Mouse (Mus musculus) lung, embryonic 14.5 days (tissue): ENCODE measurements around the gene Astn2. TPM values are rescaled to one million over a fixed set of nuclear protein-coding genes. Genes with fewer than 3 reads are reported as not detected.

Experiments used
- ATAC-seq: fragments of 200-750 bp; cut with Nextera tagmentation; 2 replicates; pipeline ENCODE4 v1.8.0; 2017; ENCODE audit warnings: mild to moderate bottlenecking, moderate TSS enrichment, moderate library complexity; ENCODE audit not compliant: insufficient read depth
- DNase-seq: peaks from one replicate; pipeline ENCODE4 v3.0.0-alpha.2; 2015
- H3K27ac ChIP-seq: fragments of 300-500 bp; sonication (generic); 2 replicates; pipeline ENCODE4 v1.5.1; 2014; ENCODE audit warnings: low read depth, mild to moderate bottlenecking, moderate library complexity
- H3K27me3 ChIP-seq: fragments of 300-500 bp; sonication (generic); 2 replicates; pipeline ENCODE4 v1.6.1; 2014; ENCODE audit warnings: low read length, control low read depth; ENCODE audit not compliant: insufficient read depth
- H3K36me3 ChIP-seq: fragments of 300-500 bp; sonication (generic); 2 replicates; pipeline ENCODE4 v1.6.1; 2014; ENCODE audit warnings: control low read depth; ENCODE audit not compliant: insufficient read depth
- H3K4me1 ChIP-seq: fragments of 300-500 bp; sonication (generic); 2 replicates; pipeline ENCODE4 v1.6.1; 2014; ENCODE audit warnings: antibody characterized with exemption, control low read depth; ENCODE audit not compliant: insufficient read depth
- H3K4me2 ChIP-seq: fragments of 300-500 bp; sonication (generic); 2 replicates; pipeline ENCODE4 v1.6.1; 2014; ENCODE audit warnings: mild to moderate bottlenecking
- H3K4me3 ChIP-seq: fragments of 300-500 bp; sonication (generic); 2 replicates; pipeline ENCODE4 v1.5.1; 2014; ENCODE audit warnings: low read depth, low read length
- H3K9ac ChIP-seq: fragments of 300-500 bp; sonication (generic); 2 replicates; pipeline ENCODE4 v1.6.1; 2014
- H3K9me3 ChIP-seq: fragments of 300-500 bp; sonication (generic); 2 replicates; pipeline ENCODE4 v1.6.1; 2016; ENCODE audit warnings: low read depth, low read length, control low read depth
- CTCF ChIP-seq: IDR thresholded peaks from 2 replicates; pipeline ENCODE4 v1.5.1; 2016; ENCODE audit warnings: antibody characterized with exemption, low read depth
- WGBS: fragments of 180-500 bp; shearing (Covaris S2); extraction: QIAGEN DNeasy Blood & Tissue Kit; methylation state at CpG from one replicate; pipeline ENCODE4 v1.1.7; 2014; 5-methylcytosine and 5-hydroxymethylcytosine counted together
- polyA plus RNA-seq: library from polyadenylated mRNA; unstranded; fragments of >200 nt; fragmentation: Nextera tagmentation; extraction: Ambion mirVana; gene quantifications from 2 replicates; pipeline ENCODE4 v1.2.1, GENCODE M21; 2014

Gene Astn2
- polyA plus RNA-seq, 1 experiment from 2014 or later: 1.1 TPM

DNA sequence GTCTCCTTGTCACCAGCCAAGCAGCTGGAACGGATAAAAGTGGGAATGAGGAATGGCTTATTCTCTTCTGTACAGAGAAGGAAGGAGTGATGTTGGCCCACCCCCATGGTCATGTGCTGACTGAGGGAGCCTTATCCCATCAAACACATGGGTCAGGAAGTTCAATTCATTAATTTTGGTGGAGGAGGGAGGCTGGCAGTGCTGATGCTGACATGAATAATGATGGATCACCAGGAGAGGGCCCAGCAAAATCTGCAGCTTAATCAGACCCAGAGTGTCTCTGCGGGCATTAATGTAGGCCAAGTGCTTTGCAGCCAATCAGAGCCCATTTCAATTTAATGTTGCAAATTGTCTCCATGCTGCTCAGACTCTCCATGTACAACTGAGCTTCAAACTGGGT lies 172.1 kb downstream of the Astn2 start:
- H3K36me3 ChIP-seq: no peaks in the 10 kb centered on the region
- H3K4me3 ChIP-seq: no peak overlapping the region
- H3K4me2 ChIP-seq: no peak overlapping the region
- no peaks in the 10 kb centered on the region for H3K27me3 ChIP-seq
- H3K9ac ChIP-seq: no peak overlapping the region
- DNase-seq (no peak), ATAC-seq (no peak)
- H3K9me3 ChIP-seq: no peaks in the 10 kb centered on the region
- no peak overlapping the region for H3K27ac ChIP-seq
- WGBS: 42% methylated on average over 2 of the region's 2 CpGs
- no peaks in the 10 kb centered on the region for H3K4me1 ChIP-seq
- no peak for TF ChIP-seq CTCF

DNA sequence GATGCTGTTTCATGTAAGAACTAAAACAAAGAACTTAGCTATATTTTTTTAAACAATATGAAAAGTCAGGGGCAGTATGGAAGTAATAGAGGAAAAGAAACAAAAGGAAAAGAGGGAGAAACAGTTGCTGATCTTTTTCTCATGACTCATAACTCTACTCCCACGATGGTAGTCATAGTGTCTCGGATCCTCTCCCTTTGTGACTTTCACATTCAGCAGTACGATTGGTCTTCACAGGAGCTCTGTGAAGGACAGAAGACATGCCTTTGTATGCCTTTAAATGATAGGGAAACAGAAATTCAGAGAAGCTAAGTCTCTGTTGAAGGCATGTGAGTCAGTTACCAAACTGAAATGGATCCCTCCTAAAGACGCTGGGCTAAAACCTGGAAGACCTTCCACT lies 173.7 kb downstream of the Astn2 start:
- no peak for TF ChIP-seq CTCF
- 81% methylated on average over 4 of the region's 4 CpGs for WGBS
- Histone ChIP-seq H3K9ac (no peak overlapping the region), H3K36me3 (no peaks in the 10 kb centered on the region), H3K27me3 (no peaks in the 10 kb centered on the region), H3K27ac (no peak overlapping the region), H3K4me1 (no peaks in the 10 kb centered on the region), H3K4me3 (no peak overlapping the region), H3K4me2 (no peak overlapping the region), H3K9me3 (no peaks in the 10 kb centered on the region)
- DNase-seq (no peak), ATAC-seq (no peak)

GRCm38 (mm10) chr4:66222602-66223317 lies 181.7 kb downstream of the Astn2 start:
- no peaks in the 10 kb centered on the region for H3K9me3 ChIP-seq
- no peaks in the 10 kb centered on the region for H3K4me1 ChIP-seq
- H3K27ac ChIP-seq: no peak overlapping the region
- ATAC-seq (no peak), DNase-seq (no peak)
- WGBS: 81% methylated on average over 9 of the region's 9 CpGs
- H3K4me3 ChIP-seq: no peak overlapping the region
- no peak overlapping the region for H3K4me2 ChIP-seq
- TF ChIP-seq CTCF: no peak
- H3K36me3 ChIP-seq: no peaks in the 10 kb centered on the region
- H3K27me3 ChIP-seq: no peaks in the 10 kb centered on the region
- no peak overlapping the region for H3K9ac ChIP-seq

GRCm38 (mm10) chr4:66215170-66215618 lies 189.2 kb downstream of the Astn2 start:
- Histone ChIP-seq H3K4me1 (no peaks in the 10 kb centered on the region), H3K36me3 (no peaks in the 10 kb centered on the region)
- no peak for TF ChIP-seq CTCF

GRCm38 (mm10) chr4:66189636-66190035 lies 214.8 kb downstream of the Astn2 start:
- no peak for TF ChIP-seq CTCF
- WGBS: 91% methylated on average over 8 of the region's 8 CpGs
- Histone ChIP-seq H3K9me3 (no peaks in the 10 kb centered on the region), H3K36me3 (no peaks in the 10 kb centered on the region), H3K9ac (no peak overlapping the region), H3K27me3 (no peaks in the 10 kb centered on the region), H3K4me2 (no peak overlapping the region), H3K27ac (no peak overlapping the region), H3K4me3 (no peak overlapping the region), H3K4me1 (no peaks in the 10 kb centered on the region)
- ATAC-seq (no peak), DNase-seq (no peak)

More at GRCm38 (mm10) chr4:66215170-66215618, 189.2 kb downstream of the Astn2 start:
- ATAC-seq: no peak
- Histone ChIP-seq H3K9ac (no peak overlapping the region), H3K27ac (no peak overlapping the region), H3K27me3 (no peaks in the 10 kb centered on the region), H3K4me2 (no peak overlapping the region), H3K9me3 (no peaks in the 10 kb centered on the region), H3K4me3 (no peak overlapping the region)
- DNase-seq: peak; percentile 3
- 66% methylated on average over 9 of the region's 9 CpGs for WGBS

DNA sequence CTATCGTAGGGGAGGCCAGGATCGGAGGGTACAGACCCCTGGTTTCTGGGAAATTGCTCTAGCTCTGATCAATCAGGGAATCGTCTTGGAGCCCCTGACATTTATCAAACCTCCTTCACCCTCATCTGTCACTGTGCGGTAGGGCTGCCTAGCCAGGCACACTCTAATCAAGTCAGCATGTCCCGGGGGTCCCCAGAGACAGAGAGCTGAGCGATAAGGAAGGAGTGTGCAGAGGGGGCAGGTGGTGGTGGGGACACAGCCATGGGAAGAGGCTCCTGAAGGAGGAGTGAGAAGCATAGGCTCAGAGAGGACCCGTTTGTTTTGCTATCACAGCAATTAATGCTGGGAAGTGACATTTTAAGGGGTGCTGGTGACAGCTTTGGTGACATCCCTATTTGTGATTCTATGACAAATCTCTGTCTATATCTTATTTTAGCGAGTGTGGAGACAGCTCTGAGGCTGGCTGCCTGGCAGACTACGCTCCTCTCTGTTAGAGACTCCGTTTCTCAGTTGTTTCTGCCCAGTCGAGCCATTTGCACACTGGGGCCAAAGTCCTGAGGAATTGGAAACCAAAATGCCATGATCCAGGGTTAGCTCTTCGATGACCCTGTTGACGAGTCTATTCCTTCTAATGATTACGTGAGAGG lies 228.4 kb downstream of the Astn2 start:
- no peaks in the 10 kb centered on the region for H3K36me3 ChIP-seq
- no peak overlapping the region for H3K4me2 ChIP-seq
- 34% methylated on average over 14 of the region's 14 CpGs for WGBS
- H3K27me3 ChIP-seq: no peaks in the 10 kb centered on the region
- ATAC-seq (no peak), DNase-seq (no peak)
- TF ChIP-seq CTCF: no peak
- H3K4me3 ChIP-seq: no peak overlapping the region
- H3K4me1 ChIP-seq: no peaks in the 10 kb centered on the region
- no peak overlapping the region for H3K27ac ChIP-seq
- H3K9me3 ChIP-seq: no peaks in the 10 kb centered on the region
- H3K9ac ChIP-seq: no peak overlapping the region

DNA sequence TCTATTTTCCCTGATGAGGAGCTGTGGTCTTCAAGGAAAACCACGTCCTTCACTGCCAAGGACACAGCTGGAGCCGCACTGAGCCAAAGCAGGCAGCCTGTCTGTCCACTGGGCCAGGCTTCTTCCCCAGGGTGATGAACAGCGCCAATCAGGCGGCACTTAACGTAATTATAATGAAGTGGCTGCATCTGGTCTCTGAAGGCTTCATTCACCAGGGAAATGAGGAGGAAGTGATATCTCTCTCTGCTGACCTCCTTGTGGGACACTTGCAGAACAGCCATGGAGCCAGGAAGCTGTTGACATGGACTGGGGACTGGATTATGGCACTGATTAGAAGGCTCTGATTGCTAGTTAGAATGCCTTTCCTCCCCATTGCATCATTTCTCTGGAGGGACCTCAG lies 232.8 kb downstream of the Astn2 start:
- Histone ChIP-seq H3K36me3 (no peaks in the 10 kb centered on the region), H3K4me2 (no peak overlapping the region), H3K9me3 (no peaks in the 10 kb centered on the region), H3K27me3 (no peaks in the 10 kb centered on the region), H3K9ac (no peak overlapping the region), H3K4me3 (no peak overlapping the region), H3K27ac (no peak overlapping the region), H3K4me1 (no peaks in the 10 kb centered on the region)
- TF ChIP-seq CTCF: no peak
- DNase-seq (peak; percentile 44), ATAC-seq (peak; percentile 62)
- 63% methylated on average over 5 of the region's 5 CpGs for WGBS
